Mouse (Mus musculus) left cerebral cortex, postnatal 10 days (tissue): ENCODE measurements around the gene Nop9. TPM values are rescaled to one million over a fixed set of nuclear protein-coding genes. Genes with fewer than 3 reads are reported as not detected.

ENCODE experiments used
- DNase-seq, 2 experiments: peaks; one replicate each; pipeline ENCODE4 v3.0.0; 2021 to 2022; ENCODE audit warnings: low spot score in 2 of 2, mixed read lengths in 1 of 2; ENCODE audit errors: extremely low spot score in 1 of 2
- intact Hi-C: fragments of 180-260 bp; cut with DNase I; formaldehyde crosslinking; loops from one replicate; pipeline ENCODE4 v1.15.1; 2025
- total RNA-seq, 2 experiments: library from RNA; stranded (reverse); gene quantifications; 2 replicates each; pipeline ENCODE4 v1.2.3; 2021

Nop9 gene
- total RNA-seq: 10 to 100 TPM; 15.8 to 18.5 TPM

- DNase-seq: peak; percentile 77 to 93
- intact Hi-C loops: no loop called here
These were observed at the start of gene Nop9, which contains the start of gene Dhrs1 for GRCm38 (mm10) chr14:55745180-55745860. Nop9 (plus strand) TSS chr14:55745693. Dhrs1 (minus strand) TSS chr14:55745690.

- no peak for DNase-seq
- intact Hi-C loops: no loop called here
These were observed 48.3 kb upstream of the Nop9 start for GRCm38 (mm10) chr14:55697226-55697625.

GRCm38 (mm10) chr14:55701131-55701530 lies 44.4 kb upstream of the Nop9 start:
- no peak for DNase-seq
- intact Hi-C loops: no loop called here

- no peak for DNase-seq
- intact Hi-C loops: no loop called here
These were observed 42.7 kb upstream of the Nop9 start for GRCm38 (mm10) chr14:55702761-55703160.

- intact Hi-C loops: no loop called here
- DNase-seq: no peak
These were observed 39.4 kb upstream of the Nop9 start for GRCm38 (mm10) chr14:55706051-55706600.

- no peak for DNase-seq
- intact Hi-C loops: no loop called here
These were observed 38.1 kb upstream of the Nop9 start for GRCm38 (mm10) chr14:55707397-55707796.

- DNase-seq: no peak
- intact Hi-C loops: no loop called here
These were observed 36.0 kb upstream of the Nop9 start for GRCm38 (mm10) chr14:55709509-55709908.

GRCm38 (mm10) chr14:55711786-55712185 lies 33.7 kb upstream of the Nop9 start:
- no peak for DNase-seq
- intact Hi-C loops: no loop called here

GRCm38 (mm10) chr14:55713007-55713728 lies 32.3 kb upstream of the Nop9 start:
- DNase-seq: no peak
- intact Hi-C loops: no loop called here

GRCm38 (mm10) chr14:55713729-55714122 lies 31.8 kb upstream of the Nop9 start, which contains the start of gene Tgm1:
Tgm1 (minus strand) TSS chr14:55713926.
- DNase-seq: no peak

GRCm38 (mm10) chr14:55714893-55715292 lies 30.6 kb upstream of the Nop9 start:
- intact Hi-C loops: no loop called here
- DNase-seq: no peak

More at GRCm38 (mm10) chr14:55713729-55714122, 31.8 kb upstream of the Nop9 start, which contains the start of gene Tgm1:
- intact Hi-C loops: no loop called here

- no peak for DNase-seq
- intact Hi-C loops: no loop called here
These were observed 29.2 kb upstream of the Nop9 start for GRCm38 (mm10) chr14:55716271-55716670.

GRCm38 (mm10) chr14:55716884-55717283 lies 28.6 kb upstream of the Nop9 start:
- no peak for DNase-seq
- intact Hi-C loops: no loop called here

GRCm38 (mm10) chr14:55719737-55720136 lies 25.8 kb upstream of the Nop9 start:
- intact Hi-C loops: no loop called here
- DNase-seq: no peak

GRCm38 (mm10) chr14:55720666-55721065 lies 24.8 kb upstream of the Nop9 start:
- DNase-seq: no peak
- intact Hi-C loops: no loop called here

- no peak for DNase-seq
- intact Hi-C loops: no loop called here
These were observed 24.4 kb upstream of the Nop9 start for GRCm38 (mm10) chr14:55721076-55721475.

- intact Hi-C loops: no loop called here
- DNase-seq: peak; percentile 89 to 95
These were observed 23.6 kb upstream of the Nop9 start, which contains the start of gene Rabggta for GRCm38 (mm10) chr14:55721700-55722437. Rabggta (minus strand) TSS chr14:55722263.

GRCm38 (mm10) chr14:55722438-55722945 lies 23.0 kb upstream of the Nop9 start:
- intact Hi-C loops: no loop called here

GRCm38 (mm10) chr14:55723433-55723832 lies 22.1 kb upstream of the Nop9 start:
- no peak for DNase-seq
- intact Hi-C loops: no loop called here

More at GRCm38 (mm10) chr14:55722438-55722945, 23.0 kb upstream of the Nop9 start:
- no peak for DNase-seq
